Mouse (Mus musculus): ENCODE data around the gene Cdc5l.

DNA sequence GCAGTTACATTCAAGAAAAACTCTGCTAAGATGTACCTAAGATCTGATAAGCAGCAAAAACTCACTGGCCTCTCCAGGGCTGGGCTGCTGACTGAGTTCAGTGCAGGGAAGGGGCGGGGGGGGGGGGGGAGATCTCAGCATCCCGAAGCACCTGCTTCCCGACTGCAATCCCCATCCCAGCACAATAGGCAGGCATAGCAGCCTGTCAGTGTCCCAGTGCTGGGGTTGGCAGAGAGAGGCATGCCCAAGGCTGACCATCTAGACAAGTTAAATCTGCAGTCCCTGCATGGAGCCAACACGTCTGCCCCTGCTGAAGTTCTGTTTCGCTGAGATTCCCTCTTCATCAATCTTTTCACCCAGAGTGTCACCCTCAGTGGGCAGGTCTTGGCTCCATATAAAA is 63.0 kb downstream of the Cdc5l start:
- TF ChIP-seq CTCF (IDR thresholded peaks at IDR 0.05; ENCODE audit: low read depth) (no peak), EP300 (optimal IDR thresholded peaks at IDR 0.05) (no peak)
